Mouse (Mus musculus) neural tube, postnatal 0 days (tissue): ENCODE data around the gene Gda. TPM values are rescaled to one million over a fixed set of nuclear protein-coding genes. Genes with fewer than 3 reads are reported as not detected.

Experiments used
- polyA plus RNA-seq: library from polyadenylated mRNA; unstranded; fragments of >200 nt; fragmentation: Nextera tagmentation; extraction: Ambion mirVana; gene quantifications from 2 replicates; pipeline ENCODE4 v1.2.1, GENCODE M21; 2015

Gda gene
- polyA plus RNA-seq, result 0.92 and 1.1 TPM in 2 replicates

GRCm38 (mm10) chr19:21473345-21473744 lies at the start of gene Gda:
Gene Gda, minus strand, starts transcription at chr19:21473445.

Other genes with a start within 250 kb of the Gda start
- gene Zfand5, start 201.2 kb downstream of the Gda start, polyA plus RNA-seq, result 166 and 180 TPM in 2 replicates
- 52.2 and 53.1 TPM in 2 replicates for gene 1110059E24Rik, start 179.5 kb upstream of the Gda start, polyA plus RNA-seq
- gene Abhd17b, start 179.7 kb upstream of the Gda start, polyA plus RNA-seq, result 57.6 and 72.1 TPM in 2 replicates